Comparison of ENCODE assay signal across 24 mouse cellular contexts in the genomic region with DNA sequence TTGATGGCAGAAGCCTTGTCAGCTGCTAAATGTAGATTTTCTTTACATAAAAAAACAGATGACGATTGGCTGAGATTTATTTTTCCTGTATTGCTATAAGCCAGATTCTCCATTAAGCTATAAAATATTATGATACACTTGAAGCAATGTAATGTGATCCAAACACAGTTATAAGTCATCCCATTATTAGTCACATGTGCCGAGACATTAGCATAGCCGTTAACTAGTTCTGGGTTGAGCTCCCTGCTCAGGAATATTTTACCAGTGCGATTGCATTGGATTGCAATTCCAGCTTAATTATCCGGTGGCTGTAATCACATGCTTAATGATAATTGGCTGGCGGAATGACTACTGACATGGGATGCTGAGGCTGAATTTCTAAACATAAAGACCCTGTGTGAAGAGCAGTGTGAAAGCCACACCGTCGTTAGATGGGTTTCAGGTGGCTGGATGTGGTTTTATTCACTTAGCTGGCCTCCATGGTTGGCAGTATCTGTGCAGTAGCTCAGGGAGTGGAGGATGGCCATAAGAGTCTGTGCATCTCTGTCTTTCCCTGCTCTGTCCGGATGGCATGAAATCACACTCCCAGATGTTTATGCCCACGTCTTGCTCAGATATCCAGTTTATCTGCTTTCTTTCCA.
A peak's percentile ranks its signal among the peaks of the same experiment; 100 is the strongest.
DNase-seq lines count a peak whose midpoint lies in the region; ATAC-seq lines count a peak whose summit lies in the region.
"Had no signal": no experiment of that assay in that cellular context is flagged by ENCODE, and none has a peak within 500 bp of the region (broad histone marks: within the 10 kb centered on the region; RNA-seq: fewer than 3 reads in every experiment).

No protein-coding gene starts in this region.

- no peak for ATAC-seq in hindbrain, embryonic 15.5 days (ENCODE audit: low FRiP score, low read depth)
- no peak for ATAC-seq in hindbrain, embryonic 11.5 days (ENCODE audit: low FRiP score)
- ATAC-seq in hindbrain, embryonic 16.5 days, result peak; percentile 45; the same call in 1 of the 2 replicates
- ATAC-seq in neural tube, embryonic 13.5 days (ENCODE audit: low read depth), result peak; percentile 79
- ATAC-seq: midbrain, embryonic 15.5 days had no signal

- no peak overlapping the region for H3K4me2 ChIP-seq in hindbrain, embryonic 15.5 days
- H3K4me2 ChIP-seq in hindbrain, embryonic 11.5 days (replicated peaks; ENCODE audit: low read depth, low read length), result no peak overlapping the region
- no peak overlapping the region for H3K4me2 ChIP-seq in hindbrain, embryonic 16.5 days (ENCODE audit: low read length)
- no peak overlapping the region for H3K4me2 ChIP-seq in neural tube, embryonic 13.5 days
- H3K4me2 ChIP-seq: embryonic facial prominence, embryonic 15.5 days; heart, embryonic 15.5 days; liver, embryonic 15.5 days; lung, embryonic 15.5 days; midbrain, embryonic 15.5 days had no signal

- no peak overlapping the region for H3K4me3 ChIP-seq in hindbrain, embryonic 15.5 days
- no peak overlapping the region for H3K4me3 ChIP-seq in hindbrain, embryonic 11.5 days (ENCODE audit: low read depth, low read length)
- H3K4me3 ChIP-seq in embryonic facial prominence, embryonic 10.5 days, result no peak overlapping the region
- H3K4me3 ChIP-seq in hindbrain, embryonic 16.5 days (ENCODE audit: low read length), result no peak overlapping the region
- no peak overlapping the region for H3K4me3 ChIP-seq in neural tube, embryonic 13.5 days
- H3K4me3 ChIP-seq: embryonic facial prominence, embryonic 15.5 days; heart, embryonic 15.5 days; liver, embryonic 15.5 days; lung, embryonic 15.5 days; midbrain, embryonic 15.5 days; myocyte had no signal

- H3K27me3 ChIP-seq in hindbrain, embryonic 15.5 days, result no peaks in the 10 kb centered on the region
- H3K27me3 ChIP-seq in hindbrain, embryonic 11.5 days (ENCODE audit: control insufficient read depth, insufficient read depth, low read length), result no peaks in the 10 kb centered on the region
- 0 out of 2 replicates have a peak, but pooled peaks cover 3% of the 10 kb centered on the region for H3K27me3 ChIP-seq in embryonic facial prominence, embryonic 10.5 days (replicated peaks; ENCODE audit: low read depth, poor library complexity, severe bottlenecking)
- H3K27me3 ChIP-seq in hindbrain, embryonic 16.5 days (replicated peaks; ENCODE audit: control insufficient read depth, insufficient read depth, low read length), result no peaks in the 10 kb centered on the region
- H3K27me3 ChIP-seq in neural tube, embryonic 13.5 days, result no peaks in the 10 kb centered on the region
- H3K27me3 ChIP-seq: embryonic facial prominence, embryonic 15.5 days; heart, embryonic 15.5 days; liver, embryonic 15.5 days; lung, embryonic 15.5 days; midbrain, embryonic 15.5 days had no signal

- H3K9me3 ChIP-seq in hindbrain, embryonic 15.5 days, result no peaks in the 10 kb centered on the region
- no peaks in the 10 kb centered on the region for H3K9me3 ChIP-seq in hindbrain, embryonic 11.5 days (ENCODE audit: control insufficient read depth, low read length)
- peaks cover 17% of the 10 kb centered on the region for H3K9me3 ChIP-seq in embryonic facial prominence, embryonic 10.5 days
- peaks cover 2% of the 10 kb centered on the region; the same call in 1 of the 2 replicates for H3K9me3 ChIP-seq in hindbrain, embryonic 16.5 days (ENCODE audit: control insufficient read depth, low read length)
- H3K9me3 ChIP-seq in neural tube, embryonic 13.5 days, result peaks cover 5% of the 10 kb centered on the region; the same call in 1 of the 2 replicates
- H3K9me3 ChIP-seq: heart, embryonic 15.5 days; liver, embryonic 15.5 days; lung, embryonic 15.5 days; midbrain, embryonic 15.5 days had no signal

- 55% methylated on average over 10 of the region's 10 CpGs for WGBS in hindbrain, embryonic 15.5 days
- 88% methylated on average over 10 of the region's 10 CpGs for WGBS in hindbrain, embryonic 11.5 days
- whole genome bisulfite sequencing in embryonic facial prominence, embryonic 10.5 days, result 68% methylated on average over 10 of the region's 10 CpGs
- WGBS in hindbrain, embryonic 16.5 days, result 62% methylated on average over 10 of the region's 10 CpGs
- 44% methylated on average over 10 of the region's 10 CpGs for WGBS in neural tube, embryonic 13.5 days

- no peak overlapping the region for H3K9ac ChIP-seq in hindbrain, embryonic 15.5 days
- no peak overlapping the region for H3K9ac ChIP-seq in hindbrain, embryonic 11.5 days (ENCODE audit: low read depth, low read length)
- H3K9ac ChIP-seq in hindbrain, embryonic 16.5 days (ENCODE audit: low read depth, low read length), result no peak overlapping the region
- H3K9ac ChIP-seq in neural tube, embryonic 13.5 days, result no peak overlapping the region
- H3K9ac ChIP-seq: embryonic facial prominence, embryonic 15.5 days; heart, embryonic 15.5 days; liver, embryonic 15.5 days; lung, embryonic 15.5 days; midbrain, embryonic 15.5 days had no signal

- no peak for DNase-seq in hindbrain, embryonic 11.5 days (ENCODE audit: low spot score)
- no peak for DNase-seq in embryonic facial prominence, embryonic 10.5 days (ENCODE audit: low spot score)
- no peak for DNase-seq in ovary, postnatal 36 days (ENCODE audit: low spot score)
- no peak for DNase-seq in thymus, postnatal 14 days
- DNase-seq: adrenal gland, adult 8-10 months; cerebellum, adult 2 months; cerebellum, postnatal 25 days; heart, postnatal 36 days; kidney, adult 9 months; kidney, postnatal 25 days; liver; lung, postnatal 4 days; right cerebral cortex, adult 18-20 months; right cerebral cortex, postnatal 4 days; thymus, postnatal 36 days had no signal

- 0 out of 2 replicates have a peak overlapping the region, but pooled peaks have one; percentile 12 for H3K27ac ChIP-seq in hindbrain, embryonic 15.5 days (replicated peaks)
- no peak overlapping the region for H3K27ac ChIP-seq in hindbrain, embryonic 11.5 days (ENCODE audit: low read depth, low read length)
- peak overlapping the region; percentile 25; the same call in 1 of the 2 replicates for H3K27ac ChIP-seq in embryonic facial prominence, embryonic 10.5 days (replicated peaks)
- H3K27ac ChIP-seq in hindbrain, embryonic 16.5 days (ENCODE audit: low read depth, low read length), result no peak overlapping the region
- H3K27ac ChIP-seq in neural tube, embryonic 13.5 days (replicated peaks), result peak overlapping the region; percentile 61
- H3K27ac ChIP-seq: embryonic facial prominence, embryonic 15.5 days; heart, embryonic 15.5 days; liver, embryonic 15.5 days; lung, embryonic 15.5 days; midbrain, embryonic 15.5 days had no signal

- peaks cover 6% of the 10 kb centered on the region for H3K4me1 ChIP-seq in hindbrain, embryonic 15.5 days (replicated peaks)
- no peaks in the 10 kb centered on the region for H3K4me1 ChIP-seq in hindbrain, embryonic 11.5 days (replicated peaks; ENCODE audit: control insufficient read depth, insufficient read depth, low read length)
- peaks cover 41% of the 10 kb centered on the region for H3K4me1 ChIP-seq in embryonic facial prominence, embryonic 10.5 days
- H3K4me1 ChIP-seq in hindbrain, embryonic 16.5 days (ENCODE audit: control insufficient read depth, insufficient read depth, low read depth, low read length), result peaks cover 7% of the 10 kb centered on the region
- H3K4me1 ChIP-seq in neural tube, embryonic 13.5 days (replicated peaks), result peaks cover 28% of the 10 kb centered on the region
- H3K4me1 ChIP-seq: heart, embryonic 15.5 days; liver, embryonic 15.5 days; lung, embryonic 15.5 days had no signal

- no peaks in the 10 kb centered on the region for H3K36me3 ChIP-seq in hindbrain, embryonic 15.5 days
- no peaks in the 10 kb centered on the region for H3K36me3 ChIP-seq in hindbrain, embryonic 11.5 days (ENCODE audit: control insufficient read depth, insufficient read depth, low read length)
- no peaks in the 10 kb centered on the region; the same call in 1 of the 2 replicates for H3K36me3 ChIP-seq in embryonic facial prominence, embryonic 10.5 days (replicated peaks)
- no peaks in the 10 kb centered on the region for H3K36me3 ChIP-seq in hindbrain, embryonic 16.5 days (ENCODE audit: control insufficient read depth, insufficient read depth, low read length)
- H3K36me3 ChIP-seq in neural tube, embryonic 13.5 days, result no peaks in the 10 kb centered on the region
- H3K36me3 ChIP-seq: embryonic facial prominence, embryonic 15.5 days; heart, embryonic 15.5 days; liver, embryonic 15.5 days; lung, embryonic 15.5 days; midbrain, embryonic 15.5 days had no signal

Comparison
In these comparisons a context has a peak if more than half of its experiments do, and no peak if none do; other contexts are left out.
1. ATAC-seq: peak in hindbrain, embryonic 16.5 days (single experiment) and neural tube, embryonic 13.5 days (single experiment); none in hindbrain, embryonic 15.5 days (single experiment) and hindbrain, embryonic 11.5 days (single experiment).
2. H3K27ac ChIP-seq: peak in hindbrain, embryonic 15.5 days (single experiment), embryonic facial prominence, embryonic 10.5 days (single experiment) and neural tube, embryonic 13.5 days (single experiment); none in hindbrain, embryonic 11.5 days (single experiment) and hindbrain, embryonic 16.5 days (single experiment).